ENCODE assay signal across 15 mouse cellular contexts in the genomic region with DNA sequence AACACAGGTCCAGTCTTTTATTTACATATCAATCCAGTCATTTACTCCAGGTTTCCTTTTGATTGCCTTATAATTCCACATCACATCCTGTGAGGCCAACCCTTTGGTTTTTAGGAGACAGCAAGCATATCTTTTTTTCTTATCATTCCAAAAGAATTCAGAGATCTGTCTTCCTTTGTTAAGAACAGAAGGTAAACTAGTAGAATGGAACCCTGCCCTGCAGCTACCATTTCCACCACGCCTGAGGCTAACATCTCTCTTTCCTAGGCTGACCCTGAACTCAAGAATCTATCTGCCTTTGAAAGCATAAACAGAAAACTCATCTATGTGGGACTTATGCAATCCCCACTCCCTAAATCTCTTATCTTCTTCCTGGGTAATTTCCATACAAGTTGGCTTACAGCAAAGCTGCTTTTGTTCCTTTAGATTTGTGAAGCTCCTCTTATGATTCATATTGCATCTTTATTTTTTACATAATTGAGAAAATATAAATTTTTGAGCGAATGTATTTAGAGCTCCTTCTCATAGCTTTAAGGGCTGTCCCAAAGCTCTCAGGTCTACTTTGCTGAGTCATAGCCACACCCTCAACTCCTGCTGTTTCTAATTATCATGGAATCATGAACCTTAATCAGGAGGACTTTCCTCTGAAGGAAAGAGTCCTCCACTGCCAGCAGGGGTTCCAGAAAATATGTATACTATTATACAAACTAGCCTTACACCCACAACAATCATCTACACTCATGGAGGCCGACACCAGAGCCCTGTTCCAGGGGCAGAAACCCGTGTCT.
"Had no signal": no experiment of that assay in that cellular context is flagged by ENCODE, and none has a peak within 500 bp of the region (broad histone marks: within the 10 kb centered on the region; RNA-seq: fewer than 3 reads in every experiment).

No protein-coding gene starts in this region.

- H3K9ac ChIP-seq: lung, embryonic 15.5 days; midbrain, embryonic 13.5 days; midbrain, embryonic 15.5 days; neural tube, embryonic 12.5 days had no signal

- H3K4me3 ChIP-seq: lung, embryonic 15.5 days; megakaryocyte, embryonic 14.5 days; midbrain, embryonic 13.5 days; midbrain, embryonic 15.5 days; neural tube, embryonic 12.5 days had no signal

- H3K4me2 ChIP-seq: lung, embryonic 15.5 days; midbrain, embryonic 11.5 days; midbrain, embryonic 13.5 days; midbrain, embryonic 15.5 days; neural tube, embryonic 12.5 days had no signal

- H3K27ac ChIP-seq: lung, embryonic 15.5 days; macrophage; midbrain, embryonic 13.5 days; midbrain, embryonic 15.5 days; neural tube, embryonic 12.5 days had no signal

- DNase-seq: lung, adult 18-20 months; lung, postnatal 14 days; lung, postnatal 36 days; right cerebral cortex, postnatal 14 days; thymus, adult 18-20 months; thymus, postnatal 25 days; thymus, postnatal 4 days had no signal

- ATAC-seq: lung, postnatal 0 days; midbrain, embryonic 13.5 days; midbrain, embryonic 15.5 days had no signal

- H3K4me1 ChIP-seq: lung, embryonic 15.5 days; megakaryocyte, embryonic 14.5 days; midbrain, embryonic 13.5 days; midbrain, embryonic 15.5 days; neural tube, embryonic 12.5 days had no signal

- H3K27me3 ChIP-seq: lung, embryonic 15.5 days; megakaryocyte, embryonic 14.5 days; midbrain, embryonic 13.5 days; midbrain, embryonic 15.5 days; neural tube, embryonic 12.5 days had no signal

- H3K36me3 ChIP-seq: lung, embryonic 15.5 days; midbrain, embryonic 13.5 days; midbrain, embryonic 15.5 days; neural tube, embryonic 12.5 days had no signal

- H3K9me3 ChIP-seq: lung, embryonic 15.5 days; megakaryocyte, embryonic 14.5 days; midbrain, embryonic 13.5 days; midbrain, embryonic 15.5 days; neural tube, embryonic 12.5 days had no signal
